Mouse (Mus musculus) thymus, postnatal 0 days (tissue): ENCODE data around the gene Mpv17l. TPM values are rescaled to one million over a fixed set of nuclear protein-coding genes. Genes with fewer than 3 reads are reported as not detected.
"Not testable (repeated sequence)": the region's sequence is repeated elsewhere in the genome, so short reads cannot be mapped to it uniquely, and the experiment has no call there.

ENCODE experiments used
- DNase-seq: peaks from one replicate; pipeline ENCODE4 v3.0.0-alpha.2; 2015; ENCODE audit warnings: low spot score
- polyA plus RNA-seq: library from polyadenylated mRNA; unstranded; fragments of >200 nt; fragmentation: Nextera tagmentation; extraction: Ambion mirVana; gene quantifications from 2 replicates; pipeline ENCODE4 v1.2.1, GENCODE M21; 2015

Mpv17l gene
- polyA plus RNA-seq, 1 experiment from 2014 or later = 0.79 TPM

- no peak for DNase-seq
Observed at GRCm38 (mm10) chr16:13927456-13928075, 24.6 kb downstream of the Mpv17l start.

GRCm38 (mm10) chr16:13940139-13940846 is 37.3 kb downstream of the Mpv17l start:
- DNase-seq = no peak

GRCm38 (mm10) chr16:13940847-13941395 is 38.0 kb downstream of the Mpv17l start:
- no peak for DNase-seq

DNA sequence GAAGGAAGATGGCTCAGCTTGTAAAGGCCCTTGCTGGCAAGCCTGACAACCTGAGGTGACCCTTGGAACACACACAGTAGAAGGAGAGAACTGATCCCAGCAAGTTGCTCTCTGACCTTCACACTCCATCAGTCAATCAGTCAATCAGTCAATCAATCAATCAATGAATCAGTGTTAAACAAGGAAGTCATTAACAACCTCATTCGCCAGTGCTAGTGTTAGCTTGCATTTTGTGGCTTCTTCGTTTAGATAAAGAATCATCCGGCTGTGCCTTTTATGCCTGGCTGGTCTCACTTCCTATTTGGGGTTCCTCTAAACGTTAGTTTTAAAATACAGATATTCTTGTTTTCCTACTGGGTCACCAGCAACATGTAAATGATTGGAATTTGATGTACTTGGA is 41.2 kb downstream of the Mpv17l start:
- no peak for DNase-seq

DNA sequence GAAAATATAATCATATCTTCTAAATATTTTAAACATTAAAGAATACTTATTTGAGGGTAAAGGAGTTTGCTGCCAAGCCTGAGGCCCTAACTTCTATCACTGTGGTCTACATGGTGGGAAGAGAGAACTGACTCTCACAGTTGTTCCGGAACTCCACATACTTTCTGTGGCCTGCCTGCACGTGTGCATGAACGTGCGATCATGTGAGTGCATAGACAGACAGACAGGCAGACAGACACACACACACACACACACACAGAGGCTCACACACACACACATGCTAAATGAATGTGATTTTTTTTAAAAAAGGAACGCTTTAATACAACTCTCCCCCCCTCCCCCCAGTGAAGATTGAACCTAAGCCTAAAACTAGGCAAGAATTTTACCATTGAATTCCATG is 41.8 kb downstream of the Mpv17l start:
- DNase-seq = no peak

- DNase-seq = no peak
Observed at GRCm38 (mm10) chr16:13945153-13945552, 42.2 kb downstream of the Mpv17l start.

GRCm38 (mm10) chr16:13946306-13946705 is 43.3 kb downstream of the Mpv17l start:
- DNase-seq = no peak

DNA sequence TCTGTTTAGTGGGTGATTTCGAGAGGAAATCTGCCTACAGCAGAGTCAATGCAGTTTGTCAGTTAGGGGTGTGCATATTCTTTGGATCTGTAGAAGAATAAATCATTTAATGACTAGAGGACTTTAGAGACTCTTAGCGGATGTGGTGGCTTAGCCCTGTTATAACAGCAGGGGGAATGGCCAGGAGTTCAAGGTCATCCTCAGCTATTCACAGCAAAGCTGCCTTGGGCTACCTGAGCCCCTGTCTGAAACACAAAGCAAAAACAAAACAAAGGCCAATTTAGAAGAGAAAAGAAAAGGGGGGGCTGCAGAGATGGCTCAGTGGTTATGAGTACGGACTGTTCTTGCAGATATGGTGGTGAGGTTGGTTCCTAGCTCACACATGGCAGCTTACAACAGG is 48.3 kb downstream of the Mpv17l start:
- no peak for DNase-seq

DNA sequence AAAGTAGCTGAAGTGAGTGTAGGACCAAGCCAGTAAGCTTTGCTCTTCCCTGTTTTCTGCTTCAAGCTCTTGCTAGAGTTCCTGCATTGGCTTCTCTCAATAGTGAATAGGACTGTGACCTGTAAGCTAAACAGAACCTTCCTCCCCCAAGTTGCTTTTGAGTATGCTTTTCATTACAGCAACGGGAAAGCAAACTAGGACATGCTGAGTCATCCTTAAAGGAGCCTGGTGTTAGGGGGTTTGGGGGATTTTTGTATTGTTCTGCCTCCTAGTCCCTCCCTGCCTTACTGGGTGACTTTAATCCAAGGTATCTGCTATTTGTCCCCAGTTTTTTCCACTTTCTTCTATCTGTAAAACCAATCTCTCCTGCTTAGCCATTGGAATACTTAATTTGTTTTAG is 59.1 kb downstream of the Mpv17l start:
- DNase-seq = no peak

DNA sequence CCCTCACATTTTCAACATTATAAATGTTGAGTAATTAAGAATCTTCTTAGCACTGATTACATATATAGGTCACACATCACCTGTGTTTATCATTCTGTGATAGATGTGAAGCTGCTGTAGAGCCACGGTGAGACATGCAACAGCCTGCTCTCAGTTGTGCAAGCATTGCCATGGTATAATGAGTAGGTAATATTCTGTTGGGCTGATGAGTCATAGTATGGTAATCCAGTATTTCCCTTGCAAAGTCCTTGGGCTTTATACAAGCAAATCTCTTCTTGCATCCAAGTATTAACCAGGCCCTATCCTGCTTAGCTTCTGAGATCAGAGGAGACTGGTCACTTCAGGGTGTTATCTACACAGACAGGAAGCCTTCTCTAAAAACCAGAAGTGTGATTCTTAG is 66.1 kb downstream of the Mpv17l start:
- DNase-seq = no peak

GRCm38 (mm10) chr16:13972051-13972450 is 69.1 kb downstream of the Mpv17l start:
- DNase-seq = no peak

- DNase-seq = not testable (repeated sequence)
Observed at GRCm38 (mm10) chr16:13976358-13976896, 73.5 kb downstream of the Mpv17l start.

- DNase-seq = not testable (repeated sequence)
Observed at GRCm38 (mm10) chr16:13977026-13977425, 74.1 kb downstream of the Mpv17l start.

GRCm38 (mm10) chr16:13981726-13982125 is 78.8 kb downstream of the Mpv17l start:
- DNase-seq = not testable (repeated sequence)

GRCm38 (mm10) chr16:13983161-13983560 is 80.2 kb downstream of the Mpv17l start:
- no peak for DNase-seq

DNA sequence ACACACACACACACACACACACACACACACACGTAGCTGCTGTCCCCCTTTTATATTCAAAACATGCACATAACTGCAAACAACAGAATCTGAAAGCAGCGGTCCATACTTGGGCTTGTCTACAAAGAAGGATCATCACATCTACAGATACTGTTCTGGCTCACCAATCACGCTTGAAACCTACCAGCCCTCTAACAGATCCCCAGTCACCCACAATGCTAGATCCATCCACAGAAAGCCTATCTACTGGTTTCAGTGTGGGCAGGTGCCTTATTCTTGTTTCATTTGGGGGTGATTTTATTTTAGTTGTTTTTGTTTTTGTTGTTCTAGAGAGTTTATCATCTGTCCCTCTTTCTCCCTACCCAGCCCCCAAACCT is 83.2 kb downstream of the Mpv17l start:
- DNase-seq = no peak

GRCm38 (mm10) chr16:13986574-13987478 is 83.9 kb downstream of the Mpv17l start, which contains the start of the genes 2900011O08Rik and Ifitm7:
Gene 2900011O08Rik, plus strand, starts transcription at chr16:13986604.
Gene Ifitm7, minus strand, starts transcription at chr16:13986888.
- no peak for DNase-seq

DNA sequence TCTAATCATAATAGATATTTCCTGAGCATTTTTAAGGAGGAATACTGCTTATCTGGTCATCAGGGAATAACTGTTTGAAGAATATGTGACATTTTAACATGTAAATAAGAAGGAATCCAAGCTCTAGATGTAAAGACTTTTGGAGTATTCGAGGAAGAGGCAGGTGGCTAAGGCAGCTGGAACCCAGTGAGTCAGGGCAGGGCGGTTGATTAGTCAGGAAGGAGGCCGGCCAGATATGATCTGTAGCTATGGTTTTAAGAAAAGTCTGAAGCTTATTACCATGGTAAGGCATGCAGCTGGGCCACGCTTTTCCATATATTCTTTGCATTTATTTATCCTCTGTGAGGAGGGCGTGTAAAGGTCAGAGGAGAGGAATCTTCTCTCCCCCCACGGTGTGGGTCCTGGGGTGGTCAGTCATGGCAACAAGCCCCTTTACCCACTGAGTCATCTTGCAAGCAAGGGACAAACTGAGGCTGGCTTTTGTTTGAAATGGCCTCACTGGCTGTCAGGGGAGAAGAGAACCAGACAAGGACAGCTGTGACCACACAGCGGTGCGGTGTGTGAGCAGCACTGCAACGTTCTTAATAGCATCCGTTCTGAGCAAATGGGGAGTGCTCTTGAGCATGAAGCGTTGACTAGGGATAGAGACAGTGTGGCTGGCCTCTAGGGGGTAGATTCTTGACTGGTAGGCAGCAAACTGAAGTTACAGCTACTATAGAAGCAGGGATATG is 89.7 kb downstream of the Mpv17l start:
- DNase-seq = no peak

DNA sequence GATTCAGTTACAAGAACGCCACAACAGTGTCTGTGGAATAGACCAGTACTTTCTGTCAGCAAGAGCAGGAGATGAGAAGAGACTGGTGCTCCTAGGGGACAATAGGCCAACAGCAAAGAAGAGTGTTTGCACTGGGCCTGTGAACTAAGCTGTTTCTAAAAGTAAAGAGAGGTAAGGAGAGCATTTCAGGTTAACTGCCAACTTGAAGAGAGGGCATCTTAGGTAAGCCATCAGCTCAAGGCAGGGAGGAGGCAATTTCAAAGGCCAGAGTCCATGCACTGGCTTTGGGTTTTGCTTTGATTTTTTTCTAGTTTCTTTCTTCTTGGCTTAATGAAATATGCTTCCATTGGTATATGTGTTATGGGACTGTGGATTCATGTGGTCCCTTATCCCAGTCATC is 91.1 kb downstream of the Mpv17l start:
- DNase-seq = no peak

GRCm38 (mm10) chr16:13994502-13994901 is 91.5 kb downstream of the Mpv17l start:
- no peak for DNase-seq
